Mouse (Mus musculus) brain, adult 10 weeks (tissue): ENCODE data around the gene Nell2. TPM values are rescaled to one million over a fixed set of nuclear protein-coding genes. Genes with fewer than 3 reads are reported as not detected.

Experiments
- polyA plus RNA-seq: library from polyadenylated mRNA; stranded (reverse); fragments of 350-450 nt; fragmentation: Illumina TruSeq; extraction: RNeasy Lipid Tissue Mini Kit (QIAGEN cat#74804); gene quantifications from one replicate; pipeline ENCODE4 v1.2.3, GENCODE M21; 2015; ENCODE audit warnings: low read depth, low replicate concordance

Gene Nell2
- 346 TPM for polyA plus RNA-seq

DNA sequence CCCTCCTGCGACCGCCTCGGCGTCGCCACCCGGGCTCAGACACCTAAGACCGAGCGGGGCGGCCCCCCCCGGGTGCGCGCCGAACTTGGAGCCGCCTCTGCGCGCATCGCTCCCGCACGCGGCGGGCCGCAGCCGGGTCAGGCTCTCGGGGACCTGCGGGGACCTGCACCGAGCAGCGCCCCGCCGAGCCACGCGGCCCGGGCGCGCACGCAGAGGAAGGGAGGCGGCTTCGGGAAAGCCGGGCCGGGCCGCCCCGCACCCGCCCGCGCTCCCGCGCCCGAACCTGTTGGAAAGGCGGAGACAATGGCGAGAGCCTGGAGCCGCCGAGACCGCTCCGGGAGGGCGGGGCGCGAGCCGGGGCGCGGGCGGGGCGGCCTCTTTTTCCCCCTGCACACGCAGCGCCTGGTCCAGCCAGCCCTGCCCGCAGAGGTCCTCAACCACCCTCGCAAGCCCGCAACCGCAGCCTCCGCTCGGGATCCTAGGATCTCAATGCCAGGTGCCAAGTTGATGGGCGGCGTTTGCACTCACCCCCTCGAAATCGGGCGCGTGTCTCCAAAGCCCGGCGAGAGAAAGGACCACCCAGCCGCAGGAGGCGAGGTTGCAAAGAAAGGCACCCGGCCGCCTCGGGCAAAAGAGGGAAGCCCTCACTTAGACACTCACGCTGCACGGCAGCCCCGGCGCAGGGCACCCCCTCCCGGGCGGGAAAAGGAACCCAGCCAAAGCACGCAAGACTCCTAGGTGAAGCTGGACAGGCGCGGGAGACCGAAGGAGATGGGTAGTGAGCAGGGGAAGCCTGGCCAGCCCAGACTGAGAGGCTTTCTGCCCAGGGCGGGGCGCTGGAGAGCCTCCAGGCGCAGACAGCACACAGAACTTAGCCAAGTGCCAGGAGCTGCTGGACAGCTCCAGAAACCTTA lies at the start of gene Nell2:
Gene Nell2 (minus strand): TSS at position 612 of the 914 bp plus-strand sequence.

Other genes starting within 250 kb of the Nell2 start
- gene Dbx2, start 127.4 kb upstream of the Nell2 start, polyA plus RNA-seq, result 25.7 TPM